Mouse (Mus musculus) intestine, embryonic 14.5 days (tissue): ENCODE measurements at regions not wholly inside any gene's neighbourhood (a gene's known extent, or its start where the extent isn't known, plus 50 kb on each side); places are given as distances from the start of the nearest gene placed in this dataset.
"Not testable (repeated sequence)": the region's sequence is repeated elsewhere in the genome, so short reads cannot be mapped to it uniquely, and the experiment has no call there.

Experiments
- ATAC-seq: fragments of 200-750 bp; cut with Nextera tagmentation; replicated peaks from 2 replicates; pipeline ENCODE4 v1.8.0; 2017; ENCODE audit warnings: low read depth, moderate number of reproducible peaks, moderate TSS enrichment, moderate library complexity; ENCODE audit not compliant: low FRiP score, low TSS enrichment
- DNase-seq: peaks from one replicate; pipeline ENCODE4 v3.0.0-alpha.2; 2018; ENCODE audit warnings: low spot score
- H3K27ac ChIP-seq: fragments of 300-500 bp; sonication (generic); 2 replicates; pipeline ENCODE4 v1.5.1; 2014; ENCODE audit warnings: low read depth, mild to moderate bottlenecking, control low read depth
- H3K27me3 ChIP-seq: fragments of 300-500 bp; sonication (generic); replicated peaks from 2 replicates; pipeline ENCODE4 v1.6.1; 2014; ENCODE audit warnings: low read length, control low read depth; ENCODE audit not compliant: control insufficient read depth, insufficient read depth
- H3K36me3 ChIP-seq: fragments of 300-500 bp; sonication (generic); 2 replicates; pipeline ENCODE4 v1.6.1; 2014; ENCODE audit warnings: low read length, control low read depth; ENCODE audit not compliant: control insufficient read depth, insufficient read depth
- H3K4me1 ChIP-seq: fragments of 300-500 bp; sonication (generic); replicated peaks from 2 replicates; pipeline ENCODE4 v1.6.1; 2014; ENCODE audit warnings: low read length, control low read depth, mixed read lengths; ENCODE audit not compliant: control insufficient read depth, insufficient read depth
- H3K4me2 ChIP-seq: fragments of 300-500 bp; sonication (generic); 2 replicates; pipeline ENCODE4 v1.6.1; 2014; ENCODE audit warnings: low read length
- H3K4me3 ChIP-seq: fragments of 300-500 bp; sonication (generic); 2 replicates; pipeline ENCODE4 v1.5.1; 2014; ENCODE audit warnings: low read depth, low read length, control low read depth, mixed read lengths
- H3K9ac ChIP-seq: fragments of 300-500 bp; sonication (generic); 2 replicates; pipeline ENCODE4 v1.6.1; 2014; ENCODE audit warnings: mild to moderate bottlenecking, low read length
- H3K9me3 ChIP-seq: fragments of 300-500 bp; sonication (generic); 2 replicates; pipeline ENCODE4 v1.6.1; 2016; ENCODE audit warnings: low read length, control low read depth; ENCODE audit not compliant: control insufficient read depth
- WGBS: fragments of 180-500 bp; shearing (Covaris S2); extraction: QIAGEN DNeasy Blood & Tissue Kit; methylation state at CpG from one replicate; pipeline ENCODE4 v1.1.7; 2014; 5-methylcytosine and 5-hydroxymethylcytosine counted together

DNA sequence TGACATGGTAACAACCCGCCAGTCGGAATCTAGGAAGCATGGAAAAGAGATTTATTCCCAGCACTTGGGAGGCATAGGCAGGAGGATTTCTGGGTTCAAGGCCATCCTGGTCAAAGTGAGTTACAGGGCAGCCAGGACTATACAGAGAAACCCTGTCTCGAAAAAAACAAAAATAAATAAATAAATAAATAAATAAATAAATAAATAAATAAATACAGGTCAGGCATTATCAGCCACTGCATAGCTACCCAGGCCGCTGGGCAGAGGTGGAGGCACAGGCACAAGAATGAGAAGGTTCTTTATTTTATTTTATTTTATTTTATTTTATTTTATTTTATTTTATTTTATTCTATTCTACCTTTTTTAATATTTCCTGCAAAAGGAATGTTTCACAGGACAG lies 2040.7 kb downstream of the Hace1 start:
- Histone ChIP-seq H3K27me3 (no peaks in the 10 kb centered on the region), H3K36me3 (no peaks in the 10 kb centered on the region), H3K9ac (no peak overlapping the region), H3K4me1 (no peaks in the 10 kb centered on the region), H3K9me3 (no peaks in the 10 kb centered on the region), H3K4me3 (no peak overlapping the region), H3K27ac (no peak overlapping the region), H3K4me2 (no peak overlapping the region)
- ATAC-seq (0 out of 2 replicates have a peak, but pooled peaks have one; percentile 47), DNase-seq (no peak)
- WGBS, result 89% methylated on average over 4 of the region's 4 CpGs

DNA sequence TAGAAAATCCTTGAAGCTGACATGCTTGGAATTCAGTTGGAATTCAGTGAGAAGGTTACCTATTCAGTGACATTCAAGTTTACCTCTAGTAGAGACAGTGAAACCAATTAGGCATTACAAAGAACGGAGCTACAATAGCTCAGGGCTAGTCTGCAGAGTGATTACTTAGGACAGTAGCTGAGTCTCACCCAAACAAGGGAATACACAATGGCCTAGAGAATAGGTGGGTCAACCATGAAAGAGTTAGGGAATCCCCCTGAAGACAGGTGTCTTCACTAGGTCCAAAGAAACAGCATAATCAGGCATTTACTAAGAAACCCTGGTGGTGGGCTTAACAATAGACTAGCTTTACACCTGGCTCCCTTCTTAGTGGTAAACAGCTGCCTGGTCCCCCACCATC lies 2053.7 kb downstream of the Hace1 start:
- H3K4me2 ChIP-seq, H3K36me3 ChIP-seq, H3K9me3 ChIP-seq, ATAC-seq, H3K27ac ChIP-seq, H3K4me1 ChIP-seq, H3K4me3 ChIP-seq, H3K27me3 ChIP-seq, DNase-seq, H3K9ac ChIP-seq: not testable (repeated sequence)
- WGBS, result 76% methylated on average over 1 of the region's 1 CpGs

- no peaks in the 10 kb centered on the region for H3K27me3 ChIP-seq
- no peaks in the 10 kb centered on the region for H3K4me1 ChIP-seq
- no peak overlapping the region for H3K4me3 ChIP-seq
- no peak overlapping the region for H3K4me2 ChIP-seq
- H3K36me3 ChIP-seq, result no peaks in the 10 kb centered on the region
- H3K27ac ChIP-seq, result no peak overlapping the region
- WGBS, result 75% methylated on average over 1 of the region's 1 CpGs
- DNase-seq, result no peak
- no peaks in the 10 kb centered on the region for H3K9me3 ChIP-seq
- ATAC-seq, result no peak
- no peak overlapping the region for H3K9ac ChIP-seq
Observed at GRCm38 (mm10) chr10:47652341-47652740, 2074.7 kb downstream of the Hace1 start.

GRCm38 (mm10) chr10:47654231-47654630 lies 2076.6 kb downstream of the Hace1 start:
- Histone ChIP-seq H3K27me3 (no peaks in the 10 kb centered on the region), H3K4me3 (no peak overlapping the region), H3K9ac (no peak overlapping the region), H3K36me3 (no peaks in the 10 kb centered on the region), H3K9me3 (no peaks in the 10 kb centered on the region), H3K4me2 (no peak overlapping the region), H3K4me1 (no peaks in the 10 kb centered on the region), H3K27ac (no peak overlapping the region)
- DNase-seq (no peak), ATAC-seq (no peak)
- 94% methylated on average over 8 of the region's 8 CpGs for WGBS
